Mouse (Mus musculus) heart, postnatal 0 days (tissue): ENCODE data around the gene Rgs16. TPM values are rescaled to one million over a fixed set of nuclear protein-coding genes. Genes with fewer than 3 reads are reported as not detected.
"Not testable (repeated sequence)": the region's sequence is repeated elsewhere in the genome, so short reads cannot be mapped to it uniquely, and the experiment has no call there.

ENCODE experiments used
- ATAC-seq: fragments of 200-750 bp; cut with Nextera tagmentation; 2 replicates; pipeline ENCODE4 v1.8.0; 2017; ENCODE audit warnings: low read depth, moderate number of reproducible peaks, moderate library complexity; ENCODE audit not compliant: insufficient read depth
- DNase-seq: peaks from one replicate; pipeline ENCODE4 v3.0.0-alpha.2; 2016; ENCODE audit warnings: low spot score
- H3K27ac ChIP-seq: fragments of 300-500 bp; sonication (generic); 2 replicates; pipeline ENCODE4 v1.5.1; 2014; ENCODE audit warnings: low read depth, mild to moderate bottlenecking
- H3K27me3 ChIP-seq: fragments of 300-500 bp; sonication (generic); 2 replicates; pipeline ENCODE4 v1.6.1; 2014; ENCODE audit warnings: low read length, mixed read lengths; ENCODE audit not compliant: control insufficient read depth, insufficient read depth
- H3K36me3 ChIP-seq: fragments of 300-500 bp; sonication (generic); replicated peaks from 2 replicates; pipeline ENCODE4 v1.6.1; 2014; ENCODE audit warnings: low read length, mixed read lengths; ENCODE audit not compliant: control insufficient read depth, insufficient read depth
- H3K4me1 ChIP-seq: fragments of 300-500 bp; sonication (generic); 2 replicates; pipeline ENCODE4 v1.6.1; 2014; ENCODE audit warnings: antibody characterized with exemption; ENCODE audit not compliant: control insufficient read depth, insufficient read depth
- H3K4me2 ChIP-seq: fragments of 300-500 bp; sonication (generic); 2 replicates; pipeline ENCODE4 v1.6.1; 2014; ENCODE audit warnings: low read depth, mild to moderate bottlenecking, low read length, moderate library complexity
- H3K4me3 ChIP-seq: fragments of 300-500 bp; sonication (generic); 2 replicates; pipeline ENCODE4 v1.5.1; 2014; ENCODE audit warnings: low read depth, low read length
- H3K9ac ChIP-seq: fragments of 300-500 bp; sonication (generic); replicated peaks from 2 replicates; pipeline ENCODE4 v1.6.1; 2014; ENCODE audit warnings: low read depth, low read length, mixed read lengths
- H3K9me3 ChIP-seq: fragments of 300-500 bp; sonication (generic); replicated peaks from 2 replicates; pipeline ENCODE4 v1.6.1; 2016; ENCODE audit warnings: low read length; ENCODE audit not compliant: control insufficient read depth
- CTCF ChIP-seq: IDR thresholded peaks from 2 replicates; pipeline ENCODE4 v1.5.1; 2016; ENCODE audit warnings: antibody characterized with exemption, control low read depth, low read depth
- EP300 ChIP-seq: IDR thresholded peaks from 2 replicates; pipeline ENCODE4 v1.6.1; 2016; ENCODE audit warnings: antibody characterized with exemption, low read depth
- WGBS: fragments of 180-500 bp; shearing (Covaris S2); extraction: QIAGEN DNeasy Blood & Tissue Kit; methylation state at CpG from one replicate; pipeline ENCODE4 v1.1.7; 2014; 5-methylcytosine and 5-hydroxymethylcytosine counted together
- polyA plus RNA-seq: library from polyadenylated mRNA; unstranded; fragments of >200 nt; fragmentation: Nextera tagmentation; extraction: Ambion mirVana; gene quantifications from 2 replicates; pipeline ENCODE4 v1.2.1, GENCODE M21; 2015
- total RNA-seq: library from RNA; depleted of rRNA; stranded (reverse); fragments of >200 nt; gene quantifications from 2 replicates; pipeline ENCODE4 v1.2.3, GENCODE M21; 2014; ENCODE audit warnings: low replicate concordance

Rgs16 gene
- total and polyA plus RNA-seq, 2 experiments from 2014 or later = 1.8 to 2.2 TPM

DNA sequence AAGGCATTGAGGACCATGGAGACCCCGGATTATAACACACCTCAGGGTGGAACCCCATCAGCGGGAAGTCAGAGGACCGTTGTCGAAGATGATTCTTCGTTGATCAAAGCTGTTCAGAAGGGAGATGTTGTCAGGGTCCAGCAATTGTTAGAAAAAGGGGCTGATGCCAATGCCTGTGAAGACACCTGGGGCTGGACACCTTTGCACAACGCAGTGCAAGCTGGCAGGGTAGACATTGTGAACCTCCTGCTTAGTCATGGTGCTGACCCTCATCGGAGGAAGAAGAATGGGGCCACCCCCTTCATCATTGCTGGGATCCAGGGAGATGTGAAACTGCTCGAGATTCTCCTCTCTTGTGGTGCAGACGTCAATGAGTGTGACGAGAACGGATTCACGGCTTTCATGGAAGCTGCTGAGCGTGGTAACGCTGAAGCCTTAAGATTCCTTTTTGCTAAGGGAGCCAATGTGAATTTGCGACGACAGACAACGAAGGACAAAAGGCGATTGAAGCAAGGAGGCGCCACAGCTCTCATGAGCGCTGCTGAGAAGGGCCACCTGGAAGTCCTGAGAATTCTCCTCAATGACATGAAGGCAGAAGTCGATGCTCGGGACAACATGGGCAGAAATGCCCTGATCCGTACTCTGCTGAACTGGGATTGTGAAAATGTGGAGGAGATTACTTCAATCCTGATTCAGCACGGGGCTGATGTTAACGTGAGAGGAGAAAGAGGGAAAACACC, 13.7 kb downstream of the Rgs16 start:
- no peak overlapping the region for H3K27ac ChIP-seq
- ATAC-seq (no peak), DNase-seq (no peak)
- H3K36me3 ChIP-seq = peaks cover 22% of the 10 kb centered on the region
- H3K4me1 ChIP-seq = peaks cover 23% of the 10 kb centered on the region
- WGBS = 61% methylated on average over 25 of the region's 25 CpGs
- no peak overlapping the region for H3K4me3 ChIP-seq
- no peaks in the 10 kb centered on the region for H3K9me3 ChIP-seq
- no peak overlapping the region for H3K4me2 ChIP-seq
- no peak overlapping the region for H3K9ac ChIP-seq
- TF ChIP-seq CTCF (no peak), EP300 (no peak)
- H3K27me3 ChIP-seq = no peaks in the 10 kb centered on the region

DNA sequence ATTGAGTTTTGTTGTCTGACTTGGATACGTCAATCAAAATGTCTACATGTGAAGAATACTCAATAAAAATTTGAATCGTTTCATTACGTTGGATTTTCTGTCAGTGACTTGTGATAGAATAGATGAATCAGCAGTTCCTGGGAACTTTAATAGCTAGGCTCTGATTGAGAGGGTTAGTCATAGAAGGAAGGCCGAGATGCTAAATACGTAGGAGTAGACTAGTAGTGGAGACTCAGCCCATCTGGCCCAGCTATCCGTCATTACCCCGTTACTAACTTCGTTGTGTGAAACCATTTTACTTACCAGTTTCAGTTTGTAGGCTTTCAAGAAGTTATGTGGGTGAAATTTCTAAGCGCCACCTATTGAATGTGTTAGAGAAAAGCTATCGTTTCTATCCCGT, 24.0 kb downstream of the Rgs16 start:
- Histone ChIP-seq H3K9ac (no peak overlapping the region), H3K27ac (no peak overlapping the region), H3K4me3 (no peak overlapping the region), H3K36me3 (peaks cover 28% of the 10 kb centered on the region), H3K27me3 (no peaks in the 10 kb centered on the region), H3K4me2 (no peak overlapping the region), H3K9me3 (no peaks in the 10 kb centered on the region), H3K4me1 (peaks cover 5% of the 10 kb centered on the region; the same call in 1 of the 2 replicates)
- ATAC-seq (no peak), DNase-seq (no peak)
- WGBS = 82% methylated on average over 11 of the region's 11 CpGs
- TF ChIP-seq EP300 (no peak), CTCF (no peak)

DNA sequence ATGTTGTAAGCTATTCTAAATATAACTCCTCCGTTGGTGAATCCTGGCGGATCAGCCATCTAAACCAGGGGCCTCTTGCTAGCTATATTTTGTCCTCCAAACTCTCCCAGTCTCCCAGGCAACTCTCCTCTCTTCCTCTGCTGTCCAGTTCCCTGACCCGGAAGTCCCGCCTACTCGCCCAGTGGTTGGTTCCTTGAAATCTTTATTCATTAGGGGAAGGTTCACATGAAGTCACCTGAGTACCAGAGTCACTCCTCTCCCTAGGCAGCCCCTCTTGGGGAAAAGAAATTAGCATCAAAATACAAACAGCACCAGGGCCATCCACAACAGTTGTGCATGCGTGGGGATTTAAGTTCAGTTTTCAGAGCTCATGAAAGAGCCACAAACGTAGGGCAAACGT, 26.1 kb downstream of the Rgs16 start:
- H3K36me3 ChIP-seq = peaks cover 11% of the 10 kb centered on the region
- no peak for TF ChIP-seq CTCF
- no peak for TF ChIP-seq EP300
- H3K4me1 ChIP-seq = peaks cover 5% of the 10 kb centered on the region; the same call in 1 of the 2 replicates
- H3K27ac ChIP-seq = no peak overlapping the region
- no peak overlapping the region for H3K9ac ChIP-seq
- no peak for DNase-seq
- peak; percentile 11; the same call in 1 of the 2 replicates for ATAC-seq
- H3K9me3 ChIP-seq = no peaks in the 10 kb centered on the region
- no peaks in the 10 kb centered on the region for H3K27me3 ChIP-seq
- no peak overlapping the region for H3K4me3 ChIP-seq
- 43% methylated on average over 8 of the region's 8 CpGs for WGBS
- H3K4me2 ChIP-seq = no peak overlapping the region

DNA sequence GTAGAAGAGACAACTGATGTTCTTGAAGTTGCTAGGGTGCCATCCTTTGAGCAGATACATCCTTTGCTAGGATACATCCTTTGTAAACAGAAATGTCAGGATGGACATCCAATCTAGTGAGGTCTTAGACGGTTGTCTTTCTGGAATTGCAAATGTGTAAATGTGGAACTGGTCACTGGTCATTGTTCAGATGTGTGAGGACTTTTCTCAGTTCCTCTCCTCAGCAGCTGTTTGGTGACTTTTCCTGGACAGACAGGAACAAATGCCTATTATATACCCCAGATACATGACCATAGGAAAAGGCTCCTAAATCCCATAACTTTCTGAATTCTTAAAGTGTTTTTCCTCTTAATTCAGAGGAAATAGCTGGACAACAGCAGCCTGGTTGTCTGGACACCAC, 27.1 kb downstream of the Rgs16 start:
- Histone ChIP-seq H3K27me3 (no peaks in the 10 kb centered on the region), H3K4me2 (no peak overlapping the region), H3K36me3 (peaks cover 2% of the 10 kb centered on the region), H3K9me3 (no peaks in the 10 kb centered on the region), H3K4me3 (no peak overlapping the region), H3K27ac (no peak overlapping the region), H3K9ac (no peak overlapping the region), H3K4me1 (peaks cover 5% of the 10 kb centered on the region; the same call in 1 of the 2 replicates)
- TF ChIP-seq CTCF (no peak), EP300 (no peak)
- no peak for DNase-seq
- WGBS = 85% methylated on average over 1 of the region's 1 CpGs
- no peak for ATAC-seq

DNA sequence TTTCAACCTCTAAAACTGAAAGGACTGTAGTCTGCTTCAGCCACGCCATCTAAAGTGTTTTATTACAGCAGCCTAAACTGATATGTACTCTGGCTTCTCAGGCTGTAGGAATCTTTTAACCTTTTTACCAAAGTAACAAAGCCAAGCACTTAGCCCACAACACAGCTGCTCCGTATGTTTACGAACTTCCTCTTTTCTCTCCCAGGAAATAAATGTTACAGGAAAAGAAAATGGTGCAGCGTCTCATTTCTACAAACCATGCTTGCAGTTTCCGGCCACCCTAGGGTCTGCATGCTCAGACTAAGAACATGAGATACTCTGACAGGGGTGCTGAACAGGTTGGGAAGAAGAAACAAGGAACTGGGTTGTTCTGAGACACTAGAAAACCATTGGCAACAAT, 28.3 kb downstream of the Rgs16 start:
- TF ChIP-seq CTCF = no peak
- no peak for TF ChIP-seq EP300
- WGBS = 68% methylated on average over 5 of the region's 5 CpGs
- Histone ChIP-seq H3K4me3 (no peak overlapping the region), H3K27ac (no peak overlapping the region), H3K36me3 (no peaks in the 10 kb centered on the region), H3K27me3 (no peaks in the 10 kb centered on the region), H3K4me2 (no peak overlapping the region), H3K4me1 (peaks cover 5% of the 10 kb centered on the region; the same call in 1 of the 2 replicates), H3K9me3 (no peaks in the 10 kb centered on the region), H3K9ac (no peak overlapping the region)
- ATAC-seq = no peak
- DNase-seq = no peak

DNA sequence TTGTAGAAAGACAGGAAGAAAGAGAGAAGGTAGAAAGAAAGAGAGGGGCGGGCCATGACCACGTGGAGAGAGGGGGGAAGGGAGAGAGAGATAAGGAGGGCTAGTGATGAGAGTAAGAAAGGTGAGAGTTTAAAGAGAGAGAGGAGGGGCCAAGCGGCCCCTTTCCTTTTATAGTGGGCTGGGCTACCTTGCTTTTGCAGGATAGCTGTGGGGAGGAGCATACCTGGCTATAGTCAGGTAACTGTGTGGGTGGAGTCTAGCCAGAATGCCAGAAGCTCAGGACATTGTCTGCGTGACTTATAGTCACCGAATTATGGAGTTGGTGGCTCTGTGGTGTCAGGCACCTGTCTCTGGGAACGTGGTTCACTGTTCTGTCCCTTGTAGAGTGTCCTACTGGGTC, 29.4 kb downstream of the Rgs16 start:
- H3K4me3 ChIP-seq, H3K4me2 ChIP-seq, H3K4me1 ChIP-seq, DNase-seq, H3K9ac ChIP-seq, H3K9me3 ChIP-seq, H3K27ac ChIP-seq, ATAC-seq, H3K27me3 ChIP-seq, H3K36me3 ChIP-seq: not testable (repeated sequence)
- WGBS = 62% methylated on average over 6 of the region's 6 CpGs
